Mouse (Mus musculus) kidney, postnatal 25 days (tissue): ENCODE measurements at regions not wholly inside any gene's neighbourhood (a gene's known extent, or its start where the extent isn't known, plus 50 kb on each side); places are given as distances from the start of the nearest gene placed in this dataset.

ENCODE experiments used
- DNase-seq, 2 experiments: peaks; one replicate each; pipeline ENCODE4 v3.0.0; 2021; ENCODE audit warnings: mixed read lengths in 2 of 2

- DNase-seq = no peak
These were observed 68.1 kb downstream of the Cenpw start for GRCm38 (mm10) chr10:30132243-30132642.

DNA sequence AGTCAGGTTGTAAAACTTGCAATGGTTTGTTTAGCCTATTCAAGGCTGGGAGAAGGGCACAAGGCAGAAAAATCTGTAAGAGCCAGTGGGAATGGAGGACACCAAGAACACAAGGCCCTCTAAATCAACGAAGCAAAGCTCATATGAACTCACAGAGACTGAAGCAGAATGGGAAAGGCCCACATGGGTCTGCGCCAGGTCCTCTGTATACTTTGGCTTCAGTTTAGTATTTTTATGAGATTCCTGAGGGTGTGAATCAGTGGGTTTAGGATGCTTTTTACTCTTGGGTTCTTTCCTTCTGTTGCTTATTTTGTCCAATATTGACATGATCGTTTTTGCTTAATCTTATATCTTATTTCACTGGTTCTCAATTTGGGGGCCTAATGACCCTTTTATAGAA is 90.0 kb downstream of the Cenpw start:
- DNase-seq = peak in 1 of 2 experiments; percentile 5

GRCm38 (mm10) chr10:30102443-30102842 is 97.9 kb downstream of the Cenpw start:
- no peak for DNase-seq

- no peak for DNase-seq
These were observed 105.8 kb downstream of the Cenpw start for GRCm38 (mm10) chr10:30094603-30095002.

DNA sequence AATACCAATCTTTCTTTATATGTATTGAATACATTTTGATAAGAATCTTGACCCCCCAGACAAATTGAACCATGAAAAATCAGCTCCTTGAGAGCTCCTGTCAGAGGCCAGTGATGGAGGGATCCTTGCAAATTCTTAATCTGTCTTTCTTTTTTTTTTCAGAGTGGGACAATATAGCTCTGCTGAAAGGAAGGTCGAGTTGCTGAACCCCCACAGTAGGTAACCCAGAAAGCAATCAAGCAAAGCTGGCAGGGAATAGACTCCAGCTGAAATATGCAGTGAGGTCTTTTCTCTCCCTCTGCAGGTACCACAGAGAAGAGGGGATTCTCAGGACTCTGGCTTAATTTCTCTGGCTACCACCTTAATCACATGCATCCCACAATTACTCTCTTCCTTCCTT is 108.8 kb downstream of the Cenpw start:
- no peak for DNase-seq

DNA sequence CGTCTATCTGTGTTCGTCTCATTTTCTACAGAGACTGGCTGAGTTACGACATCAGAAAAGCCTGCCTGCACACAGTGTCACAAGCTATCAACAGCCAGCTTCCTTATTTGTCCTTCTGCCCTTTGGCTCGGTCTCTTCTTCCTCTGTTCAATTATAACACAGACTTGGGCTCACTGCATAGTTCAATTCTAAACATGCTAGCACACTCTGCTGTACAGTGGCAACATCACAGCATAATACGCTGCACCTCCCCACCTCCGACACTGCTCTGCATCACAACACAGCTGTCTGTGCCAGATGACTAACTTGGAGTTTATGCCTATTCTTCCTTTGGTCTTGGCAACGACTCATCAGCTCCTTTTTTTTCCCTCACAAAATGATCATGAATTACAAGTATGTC is 111.0 kb downstream of the Cenpw start:
- no peak for DNase-seq

DNA sequence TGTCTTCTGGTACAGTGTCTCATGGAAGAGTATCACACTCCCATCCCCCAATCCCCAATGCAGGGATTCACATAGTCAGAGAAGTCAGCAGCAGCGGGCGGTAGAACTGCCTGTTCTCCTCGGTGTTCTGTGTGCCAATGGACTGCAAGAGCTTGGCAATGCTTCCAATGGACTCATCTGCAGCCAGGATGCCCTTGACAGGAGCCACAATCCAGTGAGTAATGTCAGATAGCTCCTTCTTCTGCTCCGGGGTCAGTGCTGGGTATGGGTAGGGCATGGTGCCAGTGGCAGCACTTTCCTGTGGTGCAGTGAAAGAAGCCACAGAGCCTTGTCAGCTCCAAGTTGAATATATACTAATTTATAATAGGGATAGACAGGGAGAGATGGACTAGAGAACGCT is 115.3 kb downstream of the Cenpw start:
- no peak for DNase-seq

- DNase-seq = no peak
These were observed 133.7 kb downstream of the Cenpw start for GRCm38 (mm10) chr10:30066692-30067091.

DNA sequence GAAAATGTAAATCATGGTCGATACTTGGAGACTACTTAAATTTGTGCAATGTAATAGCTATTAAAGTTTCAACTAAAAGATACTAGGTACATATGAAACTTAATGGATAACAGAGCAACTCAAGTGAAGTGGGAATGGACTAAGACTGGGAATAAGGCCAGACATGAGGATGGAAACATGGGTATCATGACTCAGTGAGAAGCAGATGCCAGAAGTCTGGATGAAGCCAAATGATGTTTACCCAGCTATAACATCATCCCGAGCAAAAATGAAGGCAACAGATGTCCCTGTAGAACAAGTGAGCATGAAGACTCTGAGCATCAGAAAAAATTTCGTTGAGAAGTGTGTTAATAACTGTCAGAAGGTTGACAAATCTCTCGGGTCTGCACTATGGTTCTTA is 169.7 kb downstream of the Cenpw start:
- no peak for DNase-seq

DNA sequence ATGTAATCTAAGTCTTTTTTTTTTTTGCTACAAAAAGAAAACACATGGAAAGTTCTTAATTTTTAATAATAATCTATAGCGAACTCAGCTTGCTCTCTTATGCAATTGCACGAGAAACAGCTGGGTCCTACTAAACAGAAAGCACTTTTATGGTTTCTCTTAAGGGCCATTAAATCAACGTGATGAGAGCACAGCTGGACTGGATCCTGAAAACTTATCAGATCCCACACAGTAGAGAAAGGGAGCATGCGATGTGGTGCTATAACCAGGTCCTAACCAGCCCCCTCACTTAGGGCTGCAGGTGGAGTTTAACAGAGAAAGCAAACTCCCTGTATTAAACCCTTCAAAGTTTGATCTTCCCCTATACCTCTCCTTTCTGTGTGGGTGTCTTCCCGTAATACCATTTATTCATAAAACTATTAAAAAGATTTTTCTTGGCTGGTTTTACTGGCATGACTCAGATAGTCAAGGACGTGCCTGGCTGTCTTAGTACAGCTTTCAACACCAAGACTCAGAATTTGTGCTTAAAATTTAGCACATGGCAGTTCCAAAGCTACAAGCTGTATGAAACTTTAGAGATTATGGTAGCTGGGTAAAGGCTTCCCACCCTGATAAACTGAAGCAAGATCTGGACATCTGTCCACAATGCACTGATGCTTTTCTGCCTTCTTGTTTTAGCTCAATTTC is 197.3 kb downstream of the Cenpw start:
- no peak for DNase-seq

DNA sequence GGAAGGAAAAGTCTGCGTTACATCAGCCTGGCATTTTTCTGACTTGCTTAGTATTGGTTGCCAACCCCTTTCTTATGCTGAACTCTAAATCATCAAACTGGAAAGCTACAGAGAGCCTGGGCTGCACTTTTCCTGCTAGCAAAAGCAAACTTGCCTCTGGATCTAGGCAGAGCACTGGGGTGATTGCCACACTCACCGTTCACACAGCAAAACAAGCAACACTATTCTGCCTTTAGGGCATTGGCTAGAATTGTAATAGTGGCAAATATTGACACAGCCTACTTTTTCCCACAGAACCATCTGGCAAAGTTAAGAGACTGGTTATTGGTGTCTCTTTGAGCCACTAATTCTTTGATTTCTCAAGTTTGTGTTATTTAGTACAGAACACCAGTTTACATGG is 199.5 kb downstream of the Cenpw start:
- no peak for DNase-seq

- no peak for DNase-seq
These were observed 218.8 kb downstream of the Cenpw start for GRCm38 (mm10) chr10:29981539-29981938.
